Mouse (Mus musculus): ENCODE measurements around the gene Ensa. TPM values are rescaled to one million over a fixed set of nuclear protein-coding genes. Genes with fewer than 3 reads are reported as not detected.

The Ensa gene
- total and polyA plus RNA-seq, 2 experiments = 5.0 to 23.5 TPM

- no peak overlapping the region for H3K4me3 ChIP-seq (ENCODE audit: insufficient read depth, low read depth, low read length)
- H3K27me3 ChIP-seq (ENCODE audit: control insufficient read depth, insufficient read depth, low read length) = no peaks in the 10 kb centered on the region
- H3K9ac ChIP-seq (ENCODE audit: low read depth, low read length) = peak overlapping the region; percentile 26
- H3K79me2 ChIP-seq (ENCODE audit: control insufficient read depth, insufficient read depth, low read length) = peaks cover 2% of the 10 kb centered on the region; the same call in 1 of the 2 replicates
- no peaks in the 10 kb centered on the region for H3K36me3 ChIP-seq (ENCODE audit: control insufficient read depth, insufficient read depth, low read length)
- no peak for TF ChIP-seq POLR2A (IDR thresholded peaks at IDR 0.05; ENCODE audit: extremely low read depth, insufficient read depth, low read length)
- no peak for TF ChIP-seq CTCF (IDR thresholded peaks at IDR 0.05; ENCODE audit: low read depth, low read length)
- 8% methylated on average over 6 of the region's 6 CpGs for WGBS
- peak overlapping the region; percentile 73 for H3K27ac ChIP-seq (replicated peaks; ENCODE audit: insufficient read depth, low read depth, low read length)
- peaks cover 33% of the 10 kb centered on the region for H3K4me1 ChIP-seq (ENCODE audit: control insufficient read depth, insufficient read depth, low read length)
- DNase-seq (ENCODE audit: extremely low read depth, low read depth, low spot score) = peak; percentile 75
These were observed 50.0 kb downstream of the Ensa start for GRCm38 (mm10) chr3:95674812-95675211.

- H3K4me3 ChIP-seq (ENCODE audit: insufficient read depth, low read depth, low read length) = no peak overlapping the region
- peak overlapping the region; percentile 26 for H3K9ac ChIP-seq (ENCODE audit: low read depth, low read length)
- peak overlapping the region; percentile 73 for H3K27ac ChIP-seq (replicated peaks; ENCODE audit: insufficient read depth, low read depth, low read length)
- 37% methylated on average over 8 of the region's 8 CpGs for WGBS
- DNase-seq (ENCODE audit: extremely low read depth, low read depth, low spot score) = peak; percentile 65
- peaks cover 33% of the 10 kb centered on the region for H3K4me1 ChIP-seq (ENCODE audit: control insufficient read depth, insufficient read depth, low read length)
- peaks cover 2% of the 10 kb centered on the region; the same call in 1 of the 2 replicates for H3K79me2 ChIP-seq (ENCODE audit: control insufficient read depth, insufficient read depth, low read length)
- H3K36me3 ChIP-seq (ENCODE audit: control insufficient read depth, insufficient read depth, low read length) = no peaks in the 10 kb centered on the region
- TF ChIP-seq POLR2A (IDR thresholded peaks at IDR 0.05; ENCODE audit: extremely low read depth, insufficient read depth, low read length) (no peak), CTCF (IDR thresholded peaks at IDR 0.05; ENCODE audit: low read depth, low read length) (peak; percentile 70)
- no peaks in the 10 kb centered on the region for H3K27me3 ChIP-seq (ENCODE audit: control insufficient read depth, insufficient read depth, low read length)
These were observed 50.7 kb downstream of the Ensa start for GRCm38 (mm10) chr3:95675301-95676092.

- WGBS = 59% methylated on average over 15 of the region's 15 CpGs
- H3K4me3 ChIP-seq (ENCODE audit: insufficient read depth, low read depth, low read length) = no peak overlapping the region
- no peaks in the 10 kb centered on the region for H3K79me2 ChIP-seq (ENCODE audit: control insufficient read depth, insufficient read depth, low read length)
- no peaks in the 10 kb centered on the region for H3K27me3 ChIP-seq (ENCODE audit: control insufficient read depth, insufficient read depth, low read length)
- H3K9ac ChIP-seq (ENCODE audit: low read depth, low read length) = no peak overlapping the region
- no peaks in the 10 kb centered on the region for H3K36me3 ChIP-seq (ENCODE audit: control insufficient read depth, insufficient read depth, low read length)
- peak; percentile 96 for TF ChIP-seq CTCF (IDR thresholded peaks at IDR 0.05; ENCODE audit: low read depth, low read length)
- TF ChIP-seq POLR2A (IDR thresholded peaks at IDR 0.05; ENCODE audit: extremely low read depth, insufficient read depth, low read length) = no peak
- peak overlapping the region; percentile 73 for H3K27ac ChIP-seq (replicated peaks; ENCODE audit: insufficient read depth, low read depth, low read length)
- H3K4me1 ChIP-seq (ENCODE audit: control insufficient read depth, insufficient read depth, low read length) = peaks cover 29% of the 10 kb centered on the region
- DNase-seq (ENCODE audit: extremely low read depth, low read depth, low spot score) = peak; percentile 53
These were observed 52.1 kb downstream of the Ensa start for GRCm38 (mm10) chr3:95676745-95677419.

GRCm38 (mm10) chr3:95677420-95678090, 52.8 kb downstream of the Ensa start:
- Histone ChIP-seq H3K27me3 (ENCODE audit: control insufficient read depth, insufficient read depth, low read length) (no peaks in the 10 kb centered on the region), H3K79me2 (ENCODE audit: control insufficient read depth, insufficient read depth, low read length) (no peaks in the 10 kb centered on the region), H3K4me1 (ENCODE audit: control insufficient read depth, insufficient read depth, low read length) (peaks cover 24% of the 10 kb centered on the region), H3K9ac (ENCODE audit: low read depth, low read length) (no peak overlapping the region), H3K27ac (replicated peaks; ENCODE audit: insufficient read depth, low read depth, low read length) (peak overlapping the region; percentile 28; the same call in 1 of the 2 replicates), H3K36me3 (ENCODE audit: control insufficient read depth, insufficient read depth, low read length) (no peaks in the 10 kb centered on the region), H3K4me3 (ENCODE audit: insufficient read depth, low read depth, low read length) (no peak overlapping the region)
- no peak for DNase-seq (ENCODE audit: extremely low read depth, low read depth, low spot score)
- 83% methylated on average over 19 of the region's 19 CpGs for WGBS
- TF ChIP-seq CTCF (IDR thresholded peaks at IDR 0.05; ENCODE audit: low read depth, low read length) = no peak

GRCm38 (mm10) chr3:95679551-95679950, 54.8 kb downstream of the Ensa start:
- TF ChIP-seq CTCF (IDR thresholded peaks at IDR 0.05; ENCODE audit: low read depth, low read length) = no peak
- TF ChIP-seq POLR2A (IDR thresholded peaks at IDR 0.05; ENCODE audit: extremely low read depth, insufficient read depth, low read length) = no peak
- Histone ChIP-seq H3K4me1 (ENCODE audit: control insufficient read depth, insufficient read depth, low read length) (peaks cover 10% of the 10 kb centered on the region), H3K27me3 (ENCODE audit: control insufficient read depth, insufficient read depth, low read length) (no peaks in the 10 kb centered on the region), H3K27ac (replicated peaks; ENCODE audit: insufficient read depth, low read depth, low read length) (no peak overlapping the region), H3K36me3 (ENCODE audit: control insufficient read depth, insufficient read depth, low read length) (no peaks in the 10 kb centered on the region), H3K79me2 (ENCODE audit: control insufficient read depth, insufficient read depth, low read length) (no peaks in the 10 kb centered on the region), H3K4me3 (ENCODE audit: insufficient read depth, low read depth, low read length) (no peak overlapping the region), H3K9ac (ENCODE audit: low read depth, low read length) (no peak overlapping the region)
- WGBS = 93% methylated on average over 8 of the region's 8 CpGs
- DNase-seq (ENCODE audit: extremely low read depth, low read depth, low spot score) = no peak

All from liver, adult 2 months (tissue).